Mouse (Mus musculus) forebrain, postnatal 0 days (tissue): ENCODE results near the gene Myl6b. TPM values are rescaled to one million over a fixed set of nuclear protein-coding genes. Genes with fewer than 3 reads are reported as not detected.

Experiments
- ATAC-seq: fragments of 200-750 bp; cut with Nextera tagmentation; 2 replicates; pipeline ENCODE4 v1.8.0; 2017; ENCODE audit warnings: mild to moderate bottlenecking, moderate library complexity
- DNase-seq: peaks from one replicate; pipeline ENCODE4 v3.0.0-alpha.2; 2015
- H3K27ac ChIP-seq: fragments of 300-500 bp; sonication (generic); 2 replicates; pipeline ENCODE4 v1.5.1; 2014; ENCODE audit warnings: low read depth, mild to moderate bottlenecking, antibody characterized with exemption, low read length, moderate library complexity, mixed read lengths
- H3K27me3 ChIP-seq: fragments of 300-500 bp; sonication (generic); 2 replicates; pipeline ENCODE4 v1.6.1; 2014; ENCODE audit warnings: mild to moderate bottlenecking, low read length, mixed read lengths; ENCODE audit not compliant: insufficient read depth
- H3K36me3 ChIP-seq: fragments of 300-500 bp; sonication (generic); 2 replicates; pipeline ENCODE4 v1.6.1; 2014; ENCODE audit warnings: mild to moderate bottlenecking, moderate library complexity; ENCODE audit not compliant: insufficient read depth
- H3K4me1 ChIP-seq: fragments of 300-500 bp; sonication (generic); 2 replicates; pipeline ENCODE4 v1.6.1; 2014; ENCODE audit warnings: antibody characterized with exemption; ENCODE audit not compliant: insufficient read depth
- H3K4me2 ChIP-seq: fragments of 300-500 bp; sonication (generic); 2 replicates; pipeline ENCODE4 v1.6.1; 2014; ENCODE audit warnings: low read depth, mild to moderate bottlenecking, moderate library complexity
- H3K4me3 ChIP-seq: fragments of 300-500 bp; sonication (generic); 2 replicates; pipeline ENCODE4 v1.5.1; 2014; ENCODE audit warnings: low read depth, low read length, mixed read lengths
- H3K9ac ChIP-seq: fragments of 300-500 bp; sonication (generic); 2 replicates; pipeline ENCODE4 v1.6.1; 2014; ENCODE audit warnings: mild to moderate bottlenecking
- H3K9me3 ChIP-seq: fragments of 300-500 bp; sonication (generic); 2 replicates; pipeline ENCODE4 v1.6.1; 2016; ENCODE audit warnings: low read length
- CTCF ChIP-seq: sonication (generic); IDR thresholded peaks from 2 replicates; pipeline ENCODE4 v1.5.1; 2016; ENCODE audit warnings: antibody characterized with exemption, control low read depth, low read depth
- WGBS: fragments of 180-500 bp; shearing (Covaris S2); extraction: QIAGEN DNeasy Blood & Tissue Kit; methylation state at CpG from one replicate; pipeline ENCODE4 v1.1.7; 2014; 5-methylcytosine and 5-hydroxymethylcytosine counted together
- polyA plus RNA-seq: library from polyadenylated mRNA; unstranded; fragments of >200 nt; fragmentation: Nextera tagmentation; extraction: Ambion mirVana; gene quantifications from 2 replicates; pipeline ENCODE4 v1.2.1, GENCODE M21; 2015
- total RNA-seq: library from RNA; depleted of rRNA; stranded (reverse); fragments of >200 nt; gene quantifications from 2 replicates; pipeline ENCODE4 v1.2.3, GENCODE M21; 2014

Gene Myl6b
- total and polyA plus RNA-seq, 2 experiments from 2014 or later: 4.8 to 31.4 TPM

DNA sequence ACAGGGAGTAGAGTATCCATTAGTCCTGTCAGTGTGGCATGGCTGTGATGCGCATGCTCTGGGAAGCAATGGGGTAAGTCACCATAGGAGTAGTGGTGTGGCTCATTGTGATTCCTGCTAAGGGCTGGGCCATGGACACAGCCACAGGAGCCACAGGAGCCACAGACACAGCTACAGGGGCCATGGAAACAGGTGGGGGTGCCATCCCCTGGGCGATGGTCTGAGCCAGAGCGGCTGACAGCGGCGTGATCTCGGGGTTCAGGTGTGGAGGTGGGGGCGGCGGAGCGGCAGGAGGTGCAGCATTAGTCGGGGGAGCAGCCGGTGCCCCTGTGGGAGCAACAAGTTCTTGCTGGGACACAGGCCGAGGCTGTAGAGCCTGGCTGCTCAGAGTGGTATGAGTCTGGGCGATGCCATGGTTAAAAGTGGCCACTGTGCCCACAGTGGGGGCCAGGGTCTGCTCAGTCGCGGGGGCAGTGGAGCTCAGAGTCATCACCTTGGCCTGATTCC, 45.7 kb upstream of the Myl6b start:
- peaks cover 7% of the 10 kb centered on the region; the same call in 1 of the 2 replicates for H3K4me1 ChIP-seq
- ATAC-seq (no peak), DNase-seq (no peak)
- H3K27ac ChIP-seq: no peak overlapping the region
- H3K9ac ChIP-seq: no peak overlapping the region
- peaks cover 31% of the 10 kb centered on the region for H3K36me3 ChIP-seq
- TF ChIP-seq CTCF: no peak
- WGBS: 97% methylated on average over 15 of the region's 15 CpGs
- no peak overlapping the region for H3K4me3 ChIP-seq
- no peak overlapping the region for H3K4me2 ChIP-seq
- no peaks in the 10 kb centered on the region for H3K9me3 ChIP-seq
- H3K27me3 ChIP-seq: no peaks in the 10 kb centered on the region

DNA sequence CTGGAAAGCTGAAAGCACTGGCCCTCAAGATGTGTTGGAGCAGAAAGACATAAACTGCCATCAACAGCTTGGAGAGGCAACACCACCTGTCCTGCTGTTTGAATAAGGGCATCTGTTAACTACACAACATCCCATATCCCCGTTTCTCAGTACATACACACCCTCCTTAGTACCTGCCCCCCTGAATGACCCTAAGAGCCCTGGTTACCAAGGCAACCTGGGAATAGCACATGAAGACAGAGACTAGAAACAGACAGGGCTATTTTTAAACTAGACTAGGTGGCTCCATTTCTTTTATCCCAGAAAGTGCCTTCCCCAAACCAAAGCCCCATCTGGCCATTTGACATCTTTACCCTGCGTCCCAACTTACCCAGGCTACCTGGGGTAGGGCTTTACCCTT, 44.6 kb upstream of the Myl6b start:
- no peak for TF ChIP-seq CTCF
- no peak overlapping the region for H3K9ac ChIP-seq
- H3K4me2 ChIP-seq: no peak overlapping the region
- peaks cover 31% of the 10 kb centered on the region for H3K36me3 ChIP-seq
- peaks cover 7% of the 10 kb centered on the region; the same call in 1 of the 2 replicates for H3K4me1 ChIP-seq
- DNase-seq (no peak), ATAC-seq (no peak)
- H3K4me3 ChIP-seq: no peak overlapping the region
- no peaks in the 10 kb centered on the region for H3K9me3 ChIP-seq
- H3K27ac ChIP-seq: no peak overlapping the region
- H3K27me3 ChIP-seq: no peaks in the 10 kb centered on the region
- 66% methylated on average over 2 of the region's 2 CpGs for whole genome bisulfite sequencing

GRCm38 (mm10) chr10:128538340-128538870, 39.9 kb upstream of the Myl6b start:
- H3K4me2 ChIP-seq: no peak overlapping the region
- no peaks in the 10 kb centered on the region for H3K27me3 ChIP-seq
- WGBS: 89% methylated on average over 1 of the region's 1 CpGs
- no peak for DNase-seq
- H3K9me3 ChIP-seq: no peaks in the 10 kb centered on the region
- TF ChIP-seq CTCF: no peak
- no peak overlapping the region for H3K4me3 ChIP-seq
- no peaks in the 10 kb centered on the region for H3K4me1 ChIP-seq
- peaks cover 7% of the 10 kb centered on the region for H3K36me3 ChIP-seq
- ATAC-seq: no peak
- H3K27ac ChIP-seq: no peak overlapping the region
- no peak overlapping the region for H3K9ac ChIP-seq

DNA sequence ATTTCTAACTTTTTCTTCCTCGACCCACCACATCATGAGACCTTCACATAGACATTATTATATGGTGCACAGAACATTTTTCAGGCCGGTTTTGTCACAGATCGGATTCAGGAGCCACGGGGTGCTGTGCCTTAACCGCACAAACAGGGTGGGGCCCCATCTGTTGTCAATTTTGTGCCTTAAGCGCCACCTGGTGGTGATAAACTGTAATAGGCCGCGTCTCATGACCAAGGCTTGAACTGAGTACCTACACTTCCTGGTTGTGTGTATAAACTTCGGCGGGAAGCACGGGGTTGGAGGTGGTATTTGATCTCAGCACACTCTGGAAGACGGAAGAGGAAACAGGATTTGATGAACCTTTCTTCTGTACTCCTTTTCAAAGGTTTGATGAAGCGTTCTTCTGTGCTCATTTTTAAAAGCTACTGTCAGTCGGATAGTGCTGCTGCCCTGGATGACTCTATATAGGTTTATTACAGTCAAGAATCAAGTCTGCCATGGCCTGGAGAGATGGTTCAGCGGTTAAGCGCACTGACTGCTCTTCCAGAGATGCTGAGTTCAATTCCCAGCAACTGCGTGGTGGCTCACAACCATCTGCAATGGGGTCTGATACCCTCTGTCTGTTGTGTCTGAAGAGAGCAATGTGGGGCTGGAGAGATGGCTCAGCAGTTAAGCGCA, 37.9 kb upstream of the Myl6b start:
- 14% methylated on average over 18 of the region's 18 CpGs for WGBS
- peak; percentile 92 for DNase-seq
- peak; percentile 92 for TF ChIP-seq CTCF
- Histone ChIP-seq H3K4me3 (0 out of 2 replicates have a peak overlapping the region, but pooled peaks have one; percentile 1), H3K36me3 (no peaks in the 10 kb centered on the region), H3K4me1 (no peaks in the 10 kb centered on the region), H3K27ac (no peak overlapping the region), H3K9ac (no peak overlapping the region), H3K9me3 (no peaks in the 10 kb centered on the region), H3K27me3 (no peaks in the 10 kb centered on the region), H3K4me2 (peak overlapping the region; percentile 22)
- peak; percentile 96 for ATAC-seq

DNA sequence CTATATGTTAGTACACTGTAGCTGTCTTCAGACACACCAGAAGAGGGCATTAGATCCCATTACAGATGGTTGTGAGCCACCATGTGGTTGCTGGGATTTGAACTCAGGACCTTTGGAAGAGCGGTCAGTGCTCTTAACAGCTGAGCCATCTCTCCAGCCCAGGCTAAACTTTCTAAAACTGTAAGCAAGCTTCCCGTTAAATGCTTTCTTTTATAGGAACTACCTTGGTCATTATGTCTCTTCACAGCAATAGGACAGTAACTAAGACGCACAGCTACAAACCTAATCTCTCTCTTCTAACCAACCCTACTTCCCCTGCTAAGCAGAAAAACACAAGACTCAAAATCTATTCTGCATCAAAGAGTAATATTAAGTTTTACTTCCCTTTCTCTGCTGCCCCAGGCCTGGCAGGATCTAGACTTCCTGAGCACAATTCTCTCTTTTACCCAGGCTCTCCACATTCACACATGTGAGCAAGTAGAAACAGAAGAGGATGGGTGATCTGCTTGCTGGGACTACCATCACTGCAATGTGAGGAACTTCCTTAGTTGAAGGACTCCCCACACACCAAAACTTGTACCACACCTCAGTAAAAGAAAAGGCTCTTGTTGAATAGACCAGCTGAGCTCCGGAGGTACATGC, 37.3 kb upstream of the Myl6b start:
- H3K9me3 ChIP-seq: no peaks in the 10 kb centered on the region
- no peak for DNase-seq
- H3K27me3 ChIP-seq: no peaks in the 10 kb centered on the region
- ATAC-seq: peak; percentile 34; the same call in 1 of the 2 replicates
- H3K36me3 ChIP-seq: no peaks in the 10 kb centered on the region
- H3K27ac ChIP-seq: no peak overlapping the region
- no peak overlapping the region for H3K9ac ChIP-seq
- no peak for TF ChIP-seq CTCF
- no peaks in the 10 kb centered on the region for H3K4me1 ChIP-seq
- 0 out of 2 replicates have a peak overlapping the region, but pooled peaks have one; percentile 1 for H3K4me3 ChIP-seq
- 76% methylated on average over 4 of the region's 4 CpGs for WGBS
- H3K4me2 ChIP-seq: peak overlapping the region; percentile 22

DNA sequence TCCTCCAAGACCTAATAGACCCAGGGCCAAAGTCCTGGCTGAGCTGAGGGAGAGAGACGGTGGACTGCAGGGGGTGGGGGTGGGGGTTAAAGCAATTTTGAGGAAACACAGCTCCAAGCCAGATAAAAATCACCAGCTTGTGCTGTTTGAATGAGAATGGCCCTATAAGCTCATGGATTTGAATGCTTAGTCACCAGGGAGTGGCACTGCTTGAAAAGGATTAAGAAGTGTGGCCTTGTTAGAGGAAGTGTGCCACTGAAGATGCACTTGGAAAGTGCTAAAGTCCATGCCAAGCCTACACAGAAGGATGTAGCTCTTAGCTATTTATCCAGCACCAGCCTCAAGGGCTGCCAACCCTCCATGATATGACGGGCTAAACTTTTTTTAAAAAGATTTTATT, 36.7 kb upstream of the Myl6b start:
- H3K27ac ChIP-seq: no peak overlapping the region
- H3K4me2 ChIP-seq: no peak overlapping the region
- no peaks in the 10 kb centered on the region for H3K4me1 ChIP-seq
- no peak overlapping the region for H3K9ac ChIP-seq
- ATAC-seq (no peak), DNase-seq (no peak)
- WGBS: 78% methylated on average over 2 of the region's 2 CpGs
- no peak for TF ChIP-seq CTCF
- H3K36me3 ChIP-seq: no peaks in the 10 kb centered on the region
- H3K9me3 ChIP-seq: no peaks in the 10 kb centered on the region
- H3K27me3 ChIP-seq: no peaks in the 10 kb centered on the region
- H3K4me3 ChIP-seq: no peak overlapping the region
